12 mouse cellular contexts compared by ENCODE assay signal in genomic region chr3:138613680-138614079, GRCm38 (mm10).
A peak's percentile ranks its signal among the peaks of the same experiment; 100 is the strongest.
DNase-seq lines count a peak whose midpoint lies in the region; ATAC-seq and TF ChIP-seq lines count a peak whose summit lies in the region.
"Had no signal": no experiment of that assay in that cellular context is flagged by ENCODE, and none has a peak within 500 bp of the region (broad histone marks: within the 10 kb centered on the region; RNA-seq: fewer than 3 reads in every experiment).

No protein-coding gene starts in this region.

- no peak for TF ChIP-seq CTCF in heart, postnatal 0 days (IDR thresholded peaks at IDR 0.05; ENCODE audit: low read depth)

- TF ChIP-seq EP300 in heart, postnatal 0 days (IDR thresholded peaks at IDR 0.05; ENCODE audit: low read depth), result no peak

- H3K27ac ChIP-seq in heart, postnatal 0 days (ENCODE audit: low read depth), result no peak overlapping the region
- H3K27ac ChIP-seq in intestine, embryonic 15.5 days, result no peak overlapping the region
- H3K27ac ChIP-seq in midbrain, embryonic 10.5 days (replicated peaks), result no peak overlapping the region

- no peak overlapping the region for H3K4me3 ChIP-seq in heart, postnatal 0 days (ENCODE audit: low read depth, low read length)
- H3K4me3 ChIP-seq in intestine, embryonic 15.5 days (replicated peaks), result no peak overlapping the region
- H3K4me3 ChIP-seq in midbrain, embryonic 10.5 days, result no peak overlapping the region
- H3K4me3 ChIP-seq: myocyte had no signal

- ATAC-seq in heart, postnatal 0 days (ENCODE audit: insufficient read depth, low read depth), result peak; percentile 20; the same call in 1 of the 2 replicates
- ATAC-seq in intestine, embryonic 15.5 days, result peak; percentile 23; the same call in 1 of the 2 replicates
- no peak for ATAC-seq in inflammation-experienced regulatory T-cells, adult 6 months

- H3K27me3 ChIP-seq in heart, postnatal 0 days (ENCODE audit: control insufficient read depth, insufficient read depth, low read length), result no peaks in the 10 kb centered on the region
- H3K27me3 ChIP-seq in intestine, embryonic 15.5 days (replicated peaks), result no peaks in the 10 kb centered on the region
- H3K27me3 ChIP-seq in midbrain, embryonic 10.5 days (ENCODE audit: low read depth, poor library complexity, severe bottlenecking), result no peaks in the 10 kb centered on the region

- H3K9ac ChIP-seq in heart, postnatal 0 days (replicated peaks; ENCODE audit: low read depth, low read length), result no peak overlapping the region
- no peak overlapping the region for H3K9ac ChIP-seq in intestine, embryonic 15.5 days

- no peak for DNase-seq in heart, postnatal 0 days (ENCODE audit: low spot score)
- DNase-seq in heart, postnatal 25 days (ENCODE audit: low spot score), result no peak
- DNase-seq in spleen, adult 12 weeks (ENCODE audit: low spot score), result peak; percentile 17
- DNase-seq in spleen, adult 18-20 months, result no peak
- peak; percentile 10 to 16 for DNase-seq in spleen, postnatal 36 days (ENCODE audit: low spot score in 2 of 2)
- no peak for DNase-seq in midbrain, embryonic 10.5 days (ENCODE audit: low spot score)
- DNase-seq: cerebellum, postnatal 36 days; lung, adult 2 months; thymus, adult 18-20 months had no signal

- H3K4me2 ChIP-seq in heart, postnatal 0 days (ENCODE audit: low read depth, low read length), result no peak overlapping the region
- H3K4me2 ChIP-seq in intestine, embryonic 15.5 days (replicated peaks), result no peak overlapping the region

- no peaks in the 10 kb centered on the region for H3K36me3 ChIP-seq in heart, postnatal 0 days (replicated peaks; ENCODE audit: control insufficient read depth, insufficient read depth, low read length)
- H3K36me3 ChIP-seq in intestine, embryonic 15.5 days, result no peaks in the 10 kb centered on the region
- no peaks in the 10 kb centered on the region for H3K36me3 ChIP-seq in midbrain, embryonic 10.5 days

- no peaks in the 10 kb centered on the region for H3K9me3 ChIP-seq in heart, postnatal 0 days (replicated peaks; ENCODE audit: control insufficient read depth, low read length)
- H3K9me3 ChIP-seq in intestine, embryonic 15.5 days, result no peaks in the 10 kb centered on the region
- no peaks in the 10 kb centered on the region for H3K9me3 ChIP-seq in midbrain, embryonic 10.5 days (replicated peaks)

- intact Hi-C loops in heart, postnatal 25 days (cut with DNase I), result no loop called here

- peaks cover 7% of the 10 kb centered on the region for H3K4me1 ChIP-seq in heart, postnatal 0 days (ENCODE audit: control insufficient read depth, insufficient read depth)
- H3K4me1 ChIP-seq in intestine, embryonic 15.5 days (replicated peaks), result peaks cover 11% of the 10 kb centered on the region; the same call in 1 of the 2 replicates
- 0 out of 2 replicates have a peak, but pooled peaks cover 6% of the 10 kb centered on the region for H3K4me1 ChIP-seq in midbrain, embryonic 10.5 days

- WGBS in heart, postnatal 0 days, result 72% methylated on average over 3 of the region's 3 CpGs
- WGBS in intestine, embryonic 15.5 days, result 84% methylated on average over 3 of the region's 3 CpGs
- WGBS in midbrain, embryonic 10.5 days, result 92% methylated on average over 3 of the region's 3 CpGs

Comparison
In these comparisons a context has a peak if more than half of its experiments do, and no peak if none do; other contexts are left out.
1. DNase-seq: peak in spleen, adult 12 weeks (single experiment) and spleen, postnatal 36 days (2 of 2); none in heart, postnatal 0 days (single experiment), heart, postnatal 25 days (single experiment), spleen, adult 18-20 months (0 of 2) and midbrain, embryonic 10.5 days (single experiment).